Mouse (Mus musculus) liver, embryonic 14.5 days (tissue): ENCODE data around the gene Fam83d.

Experiments
- CTCF ChIP-seq: IDR thresholded peaks from 2 replicates; pipeline ENCODE4 v1.5.1; 2016; ENCODE audit warnings: antibody characterized with exemption, low read depth, control low read depth
- EP300 ChIP-seq: IDR thresholded peaks from 2 replicates; pipeline ENCODE4 v1.6.1; 2016; ENCODE audit warnings: antibody characterized with exemption, low read depth

GRCm38 (mm10) chr2:158746164-158746563 is 21.7 kb upstream of the Fam83d start:
- no peak for TF ChIP-seq CTCF
- TF ChIP-seq EP300 = no peak
